Mouse (Mus musculus) lung, adult 2 months (tissue): ENCODE results near the gene Fam131c.

Experiments
- CTCF ChIP-seq: fragments of 200-500 bp; IDR thresholded peaks from 2 replicates; pipeline ENCODE4 v1.5.1; 2011; ENCODE audit warnings: mild to moderate bottlenecking, low read length, control low read depth; ENCODE audit not compliant: insufficient read depth
- POLR2A ChIP-seq: fragments of 200-500 bp; IDR thresholded peaks from 2 replicates; pipeline ENCODE4 v1.6.1; 2011; ENCODE audit warnings: low read depth, mild to moderate bottlenecking, control low read depth, low read length, borderline replicate concordance; ENCODE audit errors: extremely low read depth

DNA sequence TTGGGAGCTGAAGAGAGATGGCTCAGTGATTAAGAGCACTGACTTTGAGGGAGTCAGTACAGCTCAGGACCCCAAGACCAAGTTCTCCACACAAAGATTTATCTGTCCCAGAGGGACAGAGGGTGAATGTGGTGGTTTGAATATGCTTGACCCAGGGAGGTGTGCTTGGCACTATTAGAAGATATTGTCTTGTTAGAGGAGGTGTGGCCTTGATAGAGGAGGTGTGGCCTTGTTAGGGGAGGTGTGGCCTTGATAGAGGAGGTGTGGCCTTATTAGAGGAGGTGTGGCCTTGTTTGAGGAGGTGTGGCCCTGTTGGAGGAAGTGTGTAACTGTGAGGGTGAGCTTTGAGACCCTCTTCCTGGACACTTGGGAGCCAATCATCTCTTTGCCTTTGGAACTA, 10.2 kb upstream of the Fam131c start:
- no peak for TF ChIP-seq CTCF
- TF ChIP-seq POLR2A: no peak
